Mouse (Mus musculus): Measurements from ENCODE around the gene Slit3.

GRCm38 (mm10) chr11:35487966-35488365 is 366.9 kb downstream of the Slit3 start:
- TF ChIP-seq POLR2A (IDR thresholded peaks at IDR 0.05; ENCODE audit: low read depth, low read length) = no peak
- no peak for TF ChIP-seq CTCF (IDR thresholded peaks at IDR 0.05; ENCODE audit: borderline replicate concordance, insufficient read depth, low read length)
